Mouse (Mus musculus): ENCODE measurements at regions not wholly inside any gene's neighbourhood (a gene's known extent, or its start where the extent isn't known, plus 50 kb on each side); places are given as distances from the start of the nearest gene placed in this dataset.

DNA sequence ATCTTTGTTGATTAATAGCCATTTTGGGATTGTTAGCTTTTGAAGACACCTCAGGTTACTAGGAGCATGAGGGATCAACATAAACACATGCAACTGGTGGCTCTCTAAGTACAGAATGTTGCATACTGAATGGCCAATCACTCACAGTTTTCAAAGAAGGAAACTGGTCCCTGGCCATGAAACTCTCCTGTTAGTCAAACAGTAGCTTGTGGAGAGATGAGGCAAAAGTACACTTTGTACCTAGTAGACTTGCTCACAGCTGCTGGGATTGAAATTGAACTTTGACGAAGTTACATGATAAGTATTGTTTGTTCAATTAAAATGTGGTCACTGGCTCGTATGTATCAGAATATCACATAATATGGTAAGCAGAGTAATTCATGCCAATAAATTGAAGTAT lies 237.6 kb upstream of the Robo2 start:
- TF ChIP-seq POLR2A (IDR thresholded peaks at IDR 0.05; ENCODE audit: low read depth, low read length): no peak
- TF ChIP-seq CTCF (conservative IDR thresholded peaks at IDR 0.05; ENCODE audit: insufficient read depth, insufficient read length, low read depth, low read length): no peak
